Mouse (Mus musculus) cerebellum, adult 2 months (tissue): ENCODE data around the gene Rgs10.

ENCODE experiments used
- CTCF ChIP-seq: fragments of 200-500 bp; IDR thresholded peaks from 2 replicates; pipeline ENCODE4 v1.5.1; 2011; ENCODE audit warnings: low read depth, mild to moderate bottlenecking, control low read depth, low read length, moderate library complexity, borderline replicate concordance; ENCODE audit not compliant: insufficient read depth
- POLR2A ChIP-seq: fragments of 200-500 bp; IDR thresholded peaks from 2 replicates; pipeline ENCODE4 v1.6.1; 2011; ENCODE audit warnings: low read length, control low read depth, borderline replicate concordance; ENCODE audit not compliant: insufficient read depth

DNA sequence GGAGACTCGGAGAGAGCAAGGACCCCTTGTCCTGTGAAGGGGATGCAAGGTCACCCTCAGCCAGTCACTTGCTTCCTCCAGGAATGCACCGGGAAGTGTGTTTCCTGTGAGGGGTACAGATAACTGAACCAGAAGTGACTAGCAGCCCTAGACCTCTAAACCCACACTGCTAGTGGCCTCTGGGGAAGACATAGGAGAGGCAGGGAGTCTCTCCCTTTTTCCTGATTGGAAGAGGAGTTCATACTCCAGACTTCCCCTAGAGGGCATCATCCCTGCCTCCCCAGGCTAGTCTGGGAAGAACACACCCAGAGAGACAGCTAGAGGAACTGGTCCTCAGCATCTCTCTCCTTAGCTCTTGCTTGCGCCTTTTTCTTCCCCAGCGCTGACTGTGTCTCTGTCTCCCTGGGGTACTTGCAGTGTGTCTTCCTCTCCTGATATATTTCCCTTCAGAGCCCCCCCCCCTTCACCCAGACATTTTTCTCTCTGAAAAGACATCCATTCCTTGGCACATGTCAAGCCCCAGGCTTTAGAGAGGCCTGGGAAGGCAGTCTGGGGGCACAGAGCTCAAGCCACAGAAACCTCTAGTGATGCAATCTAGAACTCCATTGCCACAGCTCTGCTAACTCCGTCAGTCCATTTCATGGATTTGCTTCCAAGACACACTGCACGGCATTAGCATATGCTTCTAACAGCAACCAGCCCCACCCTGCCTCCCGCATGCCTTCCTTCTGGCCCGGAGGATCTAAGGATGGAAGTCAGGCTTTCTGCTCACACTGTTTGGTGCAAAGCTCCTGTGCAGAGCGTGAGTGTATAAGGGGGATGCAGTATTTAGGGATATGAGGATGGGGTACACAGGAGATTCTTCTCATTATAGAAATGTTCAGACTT lies 61.4 kb downstream of the Rgs10 start:
- peak; percentile 68; the same call in 1 of the 2 replicates for TF ChIP-seq CTCF
- no peak for TF ChIP-seq POLR2A
